Mouse (Mus musculus) cerebral cortex, adult 2 months (tissue): ENCODE measurements around the gene Magea2.

Experiments used
- WGBS: fragments of 180-500 bp; shearing (Covaris S2); methylation state at CpG from one replicate; pipeline ENCODE4 v1.1.7; 2018; 5-methylcytosine and 5-hydroxymethylcytosine counted together

Magea2 gene

DNA sequence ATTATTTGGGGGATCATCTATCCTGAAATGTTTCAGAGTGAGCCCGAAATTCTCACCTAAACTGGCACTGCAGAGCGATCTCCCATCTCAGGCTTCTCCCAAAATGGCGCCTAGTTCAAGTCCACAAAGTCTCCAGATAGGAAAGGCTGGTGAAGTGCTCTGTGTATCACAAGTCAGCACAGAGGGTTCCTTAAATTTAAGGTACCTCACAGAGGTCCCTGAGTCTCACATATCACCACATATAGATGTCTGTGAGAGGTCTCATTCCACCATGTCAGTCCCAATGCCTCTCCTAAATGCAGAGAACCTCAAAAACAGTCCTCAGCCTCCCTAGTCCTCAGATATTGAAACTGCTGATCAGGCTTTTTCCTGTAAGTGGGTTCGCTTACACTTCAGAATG is at the start of gene Magea2:
Magea2 (minus strand) TSS at position 101 of the 400 bp plus-strand sequence.
- 75% methylated on average over 4 of the region's 4 CpGs for whole genome bisulfite sequencing

DNA sequence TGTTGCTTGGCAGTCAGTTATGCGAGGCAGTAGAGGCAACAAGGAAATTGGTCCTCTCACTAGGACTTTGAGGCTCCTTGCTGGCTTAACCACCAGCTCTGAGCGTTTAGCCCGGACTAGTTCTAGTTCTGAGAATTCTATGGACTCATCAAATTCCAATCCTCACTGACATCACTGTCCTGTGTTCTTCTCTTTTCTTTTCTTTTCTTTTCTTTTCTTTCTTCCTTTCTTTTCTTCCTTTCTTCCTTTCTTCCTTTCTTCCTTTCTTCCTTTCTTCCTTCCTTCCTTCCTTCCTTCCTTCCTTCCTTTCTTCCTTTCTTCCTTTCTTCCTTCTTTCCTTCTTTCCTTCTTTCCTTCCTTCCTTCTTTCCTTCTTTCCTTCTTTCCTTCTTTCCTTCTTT is 34.8 kb upstream of the Magea2 start, which contains the start of gene Cldn34b2:
Cldn34b2 (minus strand) TSS at position 101 of the 400 bp plus-strand sequence.
- 85% methylated on average over 3 of the region's 3 CpGs for WGBS

DNA sequence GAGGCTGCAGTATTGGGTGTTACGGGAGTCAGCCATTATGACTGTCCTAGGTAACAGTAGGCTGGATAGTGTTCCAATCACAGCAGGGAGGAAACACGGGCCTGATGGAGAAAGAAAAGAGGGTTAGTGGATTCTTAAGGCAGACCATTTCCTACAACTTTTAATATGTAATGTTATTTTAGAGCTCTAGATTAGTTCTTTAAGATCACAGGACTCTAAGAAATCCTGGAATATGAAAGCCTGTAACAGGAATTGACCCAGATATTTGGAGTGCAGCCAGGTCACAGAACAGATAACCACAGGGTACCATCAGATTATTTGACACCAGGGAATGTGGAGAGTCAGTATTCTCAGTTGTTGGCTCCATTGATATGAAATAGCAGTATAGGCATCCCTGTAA is 3.8 kb downstream of the Magea2 start, which contains the start of gene Magea1:
Magea1 (minus strand) TSS at position 101 of the 400 bp plus-strand sequence.
- no CpG with 5 or more reads among the region's 2 CpGs for WGBS

DNA sequence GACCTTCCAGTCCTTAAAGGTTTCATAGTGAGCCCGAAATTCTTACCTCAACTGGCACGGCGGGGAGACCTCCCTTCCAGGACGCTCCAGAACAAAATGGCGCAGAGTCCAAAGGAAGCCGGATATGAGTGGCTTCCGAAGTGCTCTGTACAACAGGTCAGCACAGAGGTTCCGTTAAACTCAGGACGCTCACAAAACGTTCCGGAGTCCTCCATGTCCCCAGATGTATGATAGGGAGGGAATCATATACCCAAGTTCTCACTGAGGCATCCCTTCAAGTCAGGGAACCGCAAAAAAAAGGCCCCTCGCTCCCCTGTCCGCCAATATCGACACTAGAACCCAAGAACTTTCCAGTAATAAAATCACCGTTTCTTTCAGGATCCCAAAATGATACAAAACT is 30.4 kb downstream of the Magea2 start, which contains the start of gene Magea5:
Magea5 (minus strand) TSS at position 101 of the 400 bp plus-strand sequence.
- WGBS, result 86% methylated on average over 16 of the region's 16 CpGs

DNA sequence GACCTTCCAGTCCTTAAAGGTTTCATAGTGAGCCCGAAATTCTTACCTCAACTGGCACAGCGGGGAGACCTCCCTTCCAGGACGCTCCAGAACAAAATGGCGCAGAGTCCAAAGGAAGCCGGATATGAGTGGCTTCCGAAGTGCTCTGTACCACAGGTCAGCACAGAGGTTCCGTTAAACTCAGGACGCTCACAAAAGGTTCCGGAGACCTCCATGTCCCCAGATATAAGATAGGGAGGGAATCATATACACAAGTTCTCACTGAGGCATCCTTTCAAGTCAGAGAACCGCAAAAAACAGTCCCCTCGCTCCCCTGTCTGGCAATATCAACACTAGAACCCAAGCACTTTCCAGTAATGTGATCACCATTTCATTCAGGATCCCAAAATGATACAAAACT is 97.7 kb downstream of the Magea2 start, which contains the start of gene Magea8:
Magea8 (minus strand) TSS at position 101 of the 400 bp plus-strand sequence.
- WGBS, result 90% methylated on average over 11 of the region's 11 CpGs
